Mouse (Mus musculus) heart, adult 2 months (tissue): ENCODE measurements at regions not wholly inside any gene's neighbourhood (a gene's known extent, or its start where the extent isn't known, plus 50 kb on each side); places are given as distances from the start of the nearest gene placed in this dataset.

ENCODE experiments used
- DNase-seq, 2 experiments: peaks; one replicate each; pipeline ENCODE4 v3.0.0; 2021
- H3K27ac ChIP-seq: fragments of 200-600 bp; 2 replicates; pipeline ENCODE4 v1.8.1; 2022
- H3K27me3 ChIP-seq: fragments of 200-500 bp; 2 replicates; pipeline ENCODE4 v1.6.1; 2012; ENCODE audit warnings: mild to moderate bottlenecking, low read length, inconsistent platforms, mixed read lengths; ENCODE audit not compliant: control insufficient read depth, insufficient read depth
- H3K36me3 ChIP-seq: fragments of 200-500 bp; 2 replicates; pipeline ENCODE4 v1.6.1; 2012; ENCODE audit warnings: low read length, inconsistent platforms; ENCODE audit not compliant: control insufficient read depth, insufficient read depth
- H3K4me1 ChIP-seq: fragments of 200-500 bp; 2 replicates; pipeline ENCODE4 v1.6.1; 2011; ENCODE audit warnings: low read length; ENCODE audit not compliant: control insufficient read depth, insufficient read depth
- H3K4me3 ChIP-seq: fragments of 200-600 bp; 2 replicates; pipeline ENCODE4 v1.8.1; 2022
- H3K79me2 ChIP-seq: fragments of 200-500 bp; replicated peaks from 2 replicates; pipeline ENCODE4 v1.6.1; 2012; ENCODE audit warnings: mild to moderate bottlenecking, inconsistent platforms, low read length, moderate library complexity, mixed read lengths; ENCODE audit not compliant: control insufficient read depth, insufficient read depth
- H3K9ac ChIP-seq: fragments of 200-500 bp; 2 replicates; pipeline ENCODE4 v1.6.1; 2012; ENCODE audit warnings: low read depth, mild to moderate bottlenecking, control low read depth, inconsistent platforms, low read length, mixed read lengths
- CTCF ChIP-seq: fragments of 200-600 bp; IDR thresholded peaks from 2 replicates; pipeline ENCODE4 v1.8.1; 2022; ENCODE audit warnings: antibody characterized with exemption, mild to moderate bottlenecking, moderate library complexity
- EP300 ChIP-seq: fragments of 200-500 bp; IDR thresholded peaks from 2 replicates; pipeline ENCODE4 v1.6.1; 2011; ENCODE audit warnings: low read depth, low read length, control low read depth; ENCODE audit not compliant: insufficient read depth
- POLR2A ChIP-seq: fragments of 200-500 bp; IDR thresholded peaks from 2 replicates; pipeline ENCODE4 v1.6.1; 2011; ENCODE audit warnings: mild to moderate bottlenecking, low read depth, low read length, control low read depth; ENCODE audit not compliant: insufficient read depth
- WGBS: fragments of 180-500 bp; shearing (Covaris S2); methylation state at CpG from one replicate; pipeline ENCODE4 v1.1.7; 2018; 5-methylcytosine and 5-hydroxymethylcytosine counted together
- intact Hi-C: fragments of 180-260 bp; cut with DNase I; formaldehyde crosslinking; loops from one replicate; pipeline ENCODE4 v1.15.1; 2025

DNA sequence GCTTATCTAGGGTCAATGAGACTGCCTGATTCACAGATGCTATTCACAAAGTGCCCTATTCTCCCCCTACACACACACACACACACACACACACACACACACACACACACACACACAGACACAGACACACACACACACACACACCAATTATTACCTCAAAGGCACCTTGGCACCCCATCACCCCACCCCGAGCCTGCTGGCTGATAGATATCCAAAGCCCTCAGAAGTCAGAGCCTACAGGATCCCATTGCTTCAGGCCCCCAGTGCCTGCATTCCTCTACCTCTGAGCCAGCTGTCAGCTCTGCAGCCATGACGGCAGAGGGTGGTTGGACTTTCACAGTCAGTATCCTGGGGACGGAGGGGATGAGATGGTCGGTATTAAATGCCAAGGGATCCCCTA is 75.8 kb upstream of the Nectin1 start:
- intact Hi-C loops: no loop called here
- no peaks in the 10 kb centered on the region for H3K36me3 ChIP-seq
- TF ChIP-seq CTCF: no peak
- TF ChIP-seq EP300: no peak
- no peak for TF ChIP-seq POLR2A
- no peaks in the 10 kb centered on the region for H3K79me2 ChIP-seq
- 61% methylated on average over 4 of the region's 4 CpGs for WGBS
- no peak overlapping the region for H3K9ac ChIP-seq
- H3K4me3 ChIP-seq: no peak overlapping the region
- no peaks in the 10 kb centered on the region for H3K27me3 ChIP-seq
- no peak for DNase-seq
- H3K27ac ChIP-seq: no peak overlapping the region
- H3K4me1 ChIP-seq: no peaks in the 10 kb centered on the region; the same call in 1 of the 2 replicates

GRCm38 (mm10) chr9:43668731-43669130 is 75.1 kb upstream of the Nectin1 start:
- no peaks in the 10 kb centered on the region for H3K27me3 ChIP-seq
- H3K4me3 ChIP-seq: no peak overlapping the region
- no peak overlapping the region for H3K27ac ChIP-seq
- no peak for DNase-seq
- intact Hi-C loops: no loop called here
- 66% methylated on average over 7 of the region's 7 CpGs for WGBS
- H3K36me3 ChIP-seq: no peaks in the 10 kb centered on the region
- no peaks in the 10 kb centered on the region for H3K79me2 ChIP-seq
- no peaks in the 10 kb centered on the region; the same call in 1 of the 2 replicates for H3K4me1 ChIP-seq
- no peak overlapping the region for H3K9ac ChIP-seq
- no peak for TF ChIP-seq POLR2A
- no peak for TF ChIP-seq CTCF
- TF ChIP-seq EP300: no peak

DNA sequence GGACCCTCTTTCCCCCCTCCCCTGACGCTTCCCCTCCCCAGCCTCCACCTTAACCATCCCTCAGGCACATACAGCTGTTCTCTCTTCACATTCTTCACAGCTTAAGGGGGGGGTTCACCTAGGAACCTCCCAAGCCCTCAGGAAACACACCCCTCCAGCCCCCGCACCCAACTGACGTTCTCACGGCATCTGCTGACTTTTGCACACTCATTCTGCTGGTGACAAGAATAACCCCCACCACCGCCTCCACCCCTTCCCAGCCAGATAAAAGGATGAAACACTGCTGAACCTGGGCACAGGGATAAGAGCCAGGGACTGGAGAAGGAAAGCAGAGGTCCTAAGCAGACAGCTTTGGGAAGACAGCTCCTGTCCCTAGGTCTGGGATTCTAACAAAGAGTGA is 73.2 kb upstream of the Nectin1 start:
- no peaks in the 10 kb centered on the region for H3K36me3 ChIP-seq
- DNase-seq: no peak
- H3K27me3 ChIP-seq: no peaks in the 10 kb centered on the region
- TF ChIP-seq EP300 (no peak), POLR2A (no peak), CTCF (no peak)
- 42% methylated on average over 5 of the region's 5 CpGs for WGBS
- no peak overlapping the region for H3K4me3 ChIP-seq
- no peaks in the 10 kb centered on the region; the same call in 1 of the 2 replicates for H3K4me1 ChIP-seq
- intact Hi-C loops: loop anchor here (10.0 kb wide), 1 partner anchor 126 kb away; no protein-coding TSS in a partner anchor
- H3K27ac ChIP-seq: no peak overlapping the region
- no peak overlapping the region for H3K9ac ChIP-seq
- H3K79me2 ChIP-seq: no peaks in the 10 kb centered on the region

DNA sequence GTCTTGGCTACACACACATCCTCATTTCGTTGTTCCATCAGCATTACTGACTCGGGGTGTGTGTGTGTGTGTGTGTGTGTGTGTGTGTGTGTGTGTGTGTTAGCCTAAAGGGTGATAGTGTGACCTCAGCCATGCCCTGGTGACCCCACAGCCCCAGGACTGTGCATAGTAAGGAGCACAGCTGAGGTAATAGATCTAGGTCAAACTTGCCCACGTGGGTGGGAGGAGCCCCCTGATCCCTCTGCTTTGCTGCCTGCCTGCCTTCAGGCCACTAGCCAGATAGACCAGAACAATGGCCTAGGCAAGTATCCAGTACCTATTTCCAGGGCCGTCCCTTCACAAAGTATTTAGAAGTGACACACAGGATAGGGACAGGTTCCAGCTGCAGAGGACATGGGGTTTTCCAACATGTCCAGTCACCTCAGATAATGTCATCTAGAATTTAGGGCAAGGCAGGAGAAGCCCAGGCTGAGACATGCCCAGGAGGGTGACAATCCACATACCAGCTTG is 70.6 kb upstream of the Nectin1 start:
- Histone ChIP-seq H3K9ac (no peak overlapping the region), H3K27me3 (no peaks in the 10 kb centered on the region), H3K79me2 (no peaks in the 10 kb centered on the region), H3K27ac (no peak overlapping the region), H3K4me3 (no peak overlapping the region), H3K4me1 (no peaks in the 10 kb centered on the region; the same call in 1 of the 2 replicates), H3K36me3 (no peaks in the 10 kb centered on the region)
- no peak for TF ChIP-seq CTCF
- 0 out of 2 replicates have a peak, but pooled peaks have one; percentile 20 for TF ChIP-seq EP300
- intact Hi-C loops: loop anchor here (10.0 kb wide), 1 partner anchor 128 kb away; no protein-coding TSS in a partner anchor
- peak; percentile 33 to 68 for DNase-seq
- WGBS: 34% methylated on average over 4 of the region's 4 CpGs

- H3K4me1 ChIP-seq: no peaks in the 10 kb centered on the region; the same call in 1 of the 2 replicates
- H3K9ac ChIP-seq: no peak overlapping the region
- no peak overlapping the region for H3K4me3 ChIP-seq
- H3K27ac ChIP-seq: no peak overlapping the region
- TF ChIP-seq POLR2A (no peak), CTCF (no peak), EP300 (no peak)
- H3K79me2 ChIP-seq: no peaks in the 10 kb centered on the region
- intact Hi-C loops: loop anchor here (10.0 kb wide), 1 partner anchor 130 kb away; no protein-coding TSS in a partner anchor
- no peak for DNase-seq
- WGBS: 23% methylated on average over 8 of the region's 8 CpGs
- H3K36me3 ChIP-seq: no peaks in the 10 kb centered on the region
- no peaks in the 10 kb centered on the region for H3K27me3 ChIP-seq
Measured at GRCm38 (mm10) chr9:43674321-43674720, 69.5 kb upstream of the Nectin1 start.

- intact Hi-C loops: loop anchor here (10.0 kb wide), 1 partner anchor 131 kb away; no protein-coding TSS in a partner anchor
Measured at GRCm38 (mm10) chr9:43676011-43676410, 67.8 kb upstream of the Nectin1 start.

More at GRCm38 (mm10) chr9:43676011-43676410, 67.8 kb upstream of the Nectin1 start:
- no peaks in the 10 kb centered on the region for H3K36me3 ChIP-seq
- 70% methylated on average over 2 of the region's 2 CpGs for WGBS
- no peaks in the 10 kb centered on the region; the same call in 1 of the 2 replicates for H3K4me1 ChIP-seq
- no peaks in the 10 kb centered on the region for H3K79me2 ChIP-seq
- no peak overlapping the region for H3K9ac ChIP-seq
- no peak for DNase-seq
- H3K27me3 ChIP-seq: no peaks in the 10 kb centered on the region
- H3K27ac ChIP-seq: no peak overlapping the region
- no peak overlapping the region for H3K4me3 ChIP-seq
- TF ChIP-seq POLR2A: no peak
- no peak for TF ChIP-seq CTCF
- no peak for TF ChIP-seq EP300
